Mouse (Mus musculus) c-Kit-positive CD71-negative TER-119-negative erythroid progenitor cells, embryonic 14.5 days (primary cell): Measurements from ENCODE around the gene Rbfox3.

Source experiments
- DNase-seq: peaks from one replicate; pipeline ENCODE4 v3.0.0-alpha.2; 2013; ENCODE audit warnings: low read depth

Gene Rbfox3

DNA sequence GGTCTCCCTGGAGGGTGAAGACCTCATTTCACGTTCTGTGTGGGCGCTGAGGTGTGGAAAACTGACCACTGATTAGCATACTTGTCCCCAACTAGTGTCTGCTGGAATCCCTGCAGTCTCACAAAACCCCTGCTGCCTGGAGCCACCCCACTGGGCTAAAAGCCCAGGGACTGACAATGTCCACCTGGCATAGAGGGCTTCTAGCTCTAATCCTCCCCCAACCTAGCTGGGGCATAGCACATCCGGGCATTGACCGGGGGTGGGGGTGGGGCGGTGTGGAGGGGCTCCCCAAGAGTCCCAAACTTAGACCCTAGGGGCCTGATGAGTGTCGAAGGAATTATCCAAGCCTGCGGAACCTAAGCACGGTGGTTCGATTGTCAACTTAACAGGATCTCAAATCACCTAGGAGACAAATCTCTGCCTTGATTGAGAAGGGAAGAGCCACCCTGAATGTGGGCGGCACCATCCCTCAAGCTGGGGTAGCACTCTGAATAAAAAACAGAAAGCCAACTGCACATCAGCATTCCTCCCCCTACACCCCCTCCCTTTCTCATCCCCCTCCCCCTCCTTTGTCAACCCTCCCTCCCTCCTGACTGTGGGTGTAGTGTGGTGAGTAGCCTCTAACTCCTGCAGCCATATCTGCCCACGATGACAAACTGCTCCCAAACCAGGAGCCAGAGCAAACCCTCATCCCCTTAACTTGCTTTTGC is 29.5 kb downstream of the Rbfox3 start:
- DNase-seq, result no peak

DNA sequence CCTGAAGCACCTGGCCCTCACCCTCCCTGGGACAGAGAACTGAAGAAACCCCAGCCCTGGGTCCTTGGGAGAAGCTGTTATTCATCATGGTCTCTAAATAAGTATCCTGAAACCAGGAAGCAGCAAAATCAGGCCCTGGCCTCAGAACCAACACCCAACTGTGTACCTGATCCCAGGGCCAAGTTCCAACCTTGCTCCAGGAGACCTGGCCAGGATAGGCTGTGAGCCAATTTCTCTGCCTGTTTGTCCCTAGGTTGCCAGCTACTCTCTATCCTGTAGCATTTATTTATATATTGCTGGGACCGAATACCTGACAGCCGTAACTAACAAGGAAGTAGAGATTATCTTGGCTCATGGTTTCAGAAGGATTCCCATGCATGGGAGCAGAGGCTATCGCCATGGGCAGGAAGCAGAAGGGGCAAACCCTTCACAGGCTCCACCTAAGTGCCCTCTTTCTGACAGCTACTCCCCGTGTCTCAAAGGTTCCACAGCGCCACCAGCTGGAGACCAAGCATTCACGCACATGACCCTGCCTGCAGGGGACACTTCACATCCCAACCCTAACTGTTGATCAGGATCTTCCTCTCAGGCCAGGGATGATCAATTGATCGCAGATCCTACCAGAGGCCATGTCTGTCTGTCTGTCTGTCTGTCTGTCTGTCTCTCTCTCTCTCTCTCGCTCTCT is 31.8 kb downstream of the Rbfox3 start:
- DNase-seq, result no peak

DNA sequence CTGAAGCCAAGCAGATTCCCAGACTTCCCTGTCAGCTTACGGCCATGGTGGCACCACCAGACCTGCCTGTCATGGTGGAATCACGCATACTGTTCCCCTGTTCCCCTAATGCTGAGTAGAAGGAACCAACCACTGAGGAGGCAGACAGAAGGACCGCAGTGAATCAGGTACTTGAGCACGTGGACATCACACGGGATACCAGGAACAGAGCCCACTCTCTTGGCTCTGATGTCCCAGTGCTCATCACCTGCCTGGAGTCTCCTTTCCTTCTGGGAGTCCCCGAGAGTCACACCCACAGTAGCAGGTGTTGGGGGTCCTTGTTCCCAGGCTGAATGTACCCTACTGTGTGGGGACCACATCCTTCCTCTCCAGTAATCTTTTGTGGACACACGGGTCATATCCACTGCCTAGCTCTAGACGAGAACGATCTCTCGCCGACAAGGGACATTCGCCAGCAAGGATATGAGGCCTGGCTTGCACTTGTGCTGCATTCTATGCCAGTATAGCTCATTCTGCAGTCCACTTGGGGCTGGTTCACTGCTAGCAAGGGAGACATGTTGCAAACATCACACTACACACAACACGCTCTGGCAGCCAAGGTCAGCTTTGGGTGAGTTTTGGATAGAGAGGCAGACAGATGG is 32.7 kb downstream of the Rbfox3 start:
- DNase-seq, result no peak

DNA sequence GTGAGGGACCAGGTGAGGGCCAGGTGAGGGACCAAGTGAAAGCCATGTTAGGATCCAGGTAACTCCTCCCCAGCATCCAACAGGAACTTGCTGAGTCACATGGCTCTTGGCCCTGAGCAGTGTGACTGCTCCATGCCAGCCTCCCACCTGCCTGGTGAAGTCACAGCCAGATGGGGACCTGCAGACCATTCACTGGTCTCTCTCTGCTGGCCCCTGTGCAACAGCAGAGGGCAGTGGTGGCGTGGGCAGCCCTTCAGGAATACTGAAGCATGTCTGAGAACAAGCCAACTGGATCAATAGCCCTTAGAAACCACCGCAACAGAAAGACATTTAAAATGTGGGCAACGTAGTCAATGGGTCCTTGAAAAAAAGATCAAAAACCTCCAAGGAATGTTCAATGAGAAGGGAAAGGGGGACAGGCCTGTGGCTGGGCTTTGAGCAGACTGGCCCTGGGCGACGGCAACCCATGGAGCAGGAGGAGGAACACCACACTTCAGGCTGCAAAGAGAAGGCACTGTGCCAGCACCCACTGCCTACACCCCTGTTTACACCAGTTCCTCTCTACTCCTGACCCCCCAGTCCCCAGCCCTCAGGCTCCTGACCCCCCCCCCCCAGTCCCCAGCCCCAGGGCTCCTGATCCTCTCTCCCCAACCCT is 36.0 kb downstream of the Rbfox3 start:
- no peak for DNase-seq

DNA sequence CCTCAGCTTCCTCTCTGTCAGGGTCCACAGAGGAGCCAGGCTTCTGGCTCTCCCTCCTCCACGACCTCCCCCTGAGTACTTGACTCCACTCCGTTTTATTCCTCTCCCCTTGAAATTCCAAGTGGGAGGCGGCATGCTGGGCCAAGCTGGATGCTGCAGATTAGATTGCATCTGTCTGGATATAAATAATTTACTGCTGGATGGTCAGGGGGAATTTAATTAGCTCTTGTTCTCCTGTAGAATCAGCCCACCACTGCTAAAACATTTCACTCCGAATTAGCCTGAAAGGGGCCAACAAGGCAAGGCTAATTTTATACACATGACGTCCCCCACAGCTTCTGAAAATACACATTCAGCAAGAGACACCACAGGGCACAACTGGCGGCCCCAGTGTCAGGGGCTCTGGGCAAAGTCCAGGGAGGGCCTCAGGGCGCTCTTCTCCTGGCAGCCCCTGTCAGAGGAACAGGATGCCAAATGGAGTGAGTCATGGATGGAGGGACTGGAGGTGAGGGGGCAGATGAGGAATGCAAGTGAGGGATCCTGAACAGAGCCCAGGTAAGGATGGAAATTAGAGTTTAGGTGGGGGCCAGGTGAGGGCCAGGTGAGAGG is 36.8 kb downstream of the Rbfox3 start:
- no peak for DNase-seq

DNA sequence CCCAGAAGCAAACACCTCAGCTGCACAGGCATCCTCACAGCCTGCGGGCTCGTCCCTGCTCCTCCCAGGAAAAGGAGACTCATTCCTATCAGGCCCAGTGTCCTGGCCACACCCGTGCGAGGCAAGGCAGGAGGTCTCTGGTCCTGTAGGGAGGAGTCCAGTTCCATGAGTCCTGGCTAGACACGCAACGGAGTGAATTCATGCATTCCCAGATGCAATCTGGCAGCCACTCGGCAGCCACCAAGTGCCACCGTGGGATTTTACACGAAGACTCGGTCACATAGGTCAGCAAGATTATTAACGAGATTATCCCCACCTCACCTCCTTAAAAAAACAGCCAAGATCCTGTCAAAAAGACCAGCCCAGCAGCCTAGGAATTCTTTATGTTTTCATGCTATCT is 37.4 kb downstream of the Rbfox3 start:
- DNase-seq, result no peak

DNA sequence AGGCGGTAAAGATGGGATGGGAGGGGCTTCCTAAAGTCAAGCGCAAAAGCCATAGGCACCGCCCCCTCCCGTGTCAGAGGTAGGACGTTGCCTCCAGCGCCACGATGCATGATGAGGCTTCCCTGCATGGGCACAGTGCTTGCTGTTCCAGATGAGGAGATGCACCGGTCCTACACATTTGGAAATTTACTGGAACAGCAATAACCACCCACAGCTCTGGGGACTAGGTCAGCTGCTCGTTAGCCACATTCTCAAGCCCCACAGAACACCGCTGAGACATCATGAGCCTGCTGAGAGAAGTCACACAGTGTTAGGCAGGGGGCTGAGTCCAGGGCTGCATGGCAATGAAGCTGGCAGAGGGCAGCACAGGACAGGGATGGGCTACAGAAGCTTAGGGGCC is 39.9 kb downstream of the Rbfox3 start:
- DNase-seq, result no peak

DNA sequence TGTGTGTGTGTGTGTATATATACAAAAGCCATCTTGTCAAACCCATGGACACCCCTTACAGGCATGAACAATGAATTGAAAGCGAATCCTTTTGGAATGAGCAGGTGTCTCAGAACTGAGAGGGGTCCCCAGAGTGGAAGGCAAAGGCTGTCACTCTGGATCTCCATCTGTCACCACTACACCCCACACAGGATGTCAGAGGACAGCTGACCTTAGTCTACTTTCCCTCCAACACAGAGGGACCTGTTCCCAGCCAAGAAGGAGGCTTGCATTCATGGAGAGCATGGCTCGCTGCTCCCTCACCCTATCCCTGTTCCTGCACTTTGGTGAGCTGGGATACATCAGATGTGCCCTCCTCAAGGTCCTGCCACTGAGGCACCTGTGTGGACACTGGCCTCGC is 48.0 kb downstream of the Rbfox3 start:
- DNase-seq, result no peak

DNA sequence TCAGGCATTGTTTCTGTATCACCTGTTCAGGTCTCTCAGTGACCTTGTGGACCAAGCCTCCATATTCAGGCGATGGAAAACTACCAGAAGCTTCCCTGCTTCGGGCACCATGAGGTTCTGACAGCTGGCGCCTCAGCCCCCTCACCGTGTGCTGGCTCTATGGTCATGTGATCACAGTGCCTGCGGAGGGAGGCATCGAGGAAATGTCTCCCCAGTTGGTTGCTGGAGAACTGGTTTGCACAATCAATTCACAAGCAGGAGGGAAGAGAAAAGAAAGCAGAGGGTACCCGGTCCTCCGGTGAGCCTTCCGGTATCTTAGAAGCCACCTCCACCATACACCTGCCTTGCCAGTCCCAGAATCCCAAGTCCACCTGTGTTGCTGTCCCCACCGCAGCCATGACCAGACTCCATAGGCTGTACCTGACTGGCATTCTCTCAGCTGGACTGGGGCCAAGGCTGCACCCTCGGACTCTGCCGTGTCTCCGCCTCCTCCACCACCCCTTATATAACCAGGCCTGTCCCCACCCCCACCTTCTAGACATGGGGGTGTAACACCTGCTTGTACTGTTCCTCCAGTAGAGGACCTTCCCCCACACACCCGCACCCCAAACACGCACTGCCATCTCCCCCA is 49.5 kb downstream of the Rbfox3 start:
- no peak for DNase-seq

DNA sequence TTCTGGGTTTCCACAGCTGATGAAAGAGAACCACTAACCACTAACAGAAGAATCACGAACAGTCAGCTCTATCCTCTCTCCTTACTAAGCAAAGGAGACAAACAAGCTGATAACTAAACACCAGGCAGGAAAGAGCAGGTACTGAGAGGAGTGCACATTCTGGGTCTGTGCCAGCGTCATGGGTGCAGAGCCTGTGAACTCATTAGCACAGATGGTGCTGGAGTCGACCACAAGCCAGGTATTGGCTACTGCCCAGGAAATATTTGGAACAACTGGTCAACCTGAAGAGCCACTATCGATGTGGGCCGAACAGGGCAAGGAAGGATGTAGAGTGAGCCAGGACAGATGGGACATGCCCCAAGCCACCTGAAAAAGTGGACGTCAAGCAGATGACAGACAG is 50.2 kb downstream of the Rbfox3 start:
- DNase-seq, result no peak

DNA sequence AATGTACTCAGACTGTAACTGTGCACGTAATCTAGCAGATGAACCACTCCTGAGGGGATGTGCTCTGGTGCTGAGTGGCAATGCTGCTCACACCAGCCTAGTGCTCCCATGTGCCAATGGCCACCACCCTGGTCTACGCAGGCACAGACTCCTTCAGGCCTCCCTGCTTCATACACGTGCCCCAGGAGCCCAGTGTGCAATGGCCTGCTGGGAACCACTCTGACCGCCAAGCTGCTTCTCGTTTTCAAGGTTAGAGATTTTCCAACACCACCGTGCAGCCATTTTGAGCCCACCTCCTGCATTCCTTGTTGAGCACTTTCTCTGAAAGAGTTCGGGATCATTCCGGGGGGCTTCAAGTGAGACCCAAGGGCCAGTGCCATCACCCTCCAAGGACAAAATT is 50.6 kb downstream of the Rbfox3 start:
- DNase-seq, result no peak

DNA sequence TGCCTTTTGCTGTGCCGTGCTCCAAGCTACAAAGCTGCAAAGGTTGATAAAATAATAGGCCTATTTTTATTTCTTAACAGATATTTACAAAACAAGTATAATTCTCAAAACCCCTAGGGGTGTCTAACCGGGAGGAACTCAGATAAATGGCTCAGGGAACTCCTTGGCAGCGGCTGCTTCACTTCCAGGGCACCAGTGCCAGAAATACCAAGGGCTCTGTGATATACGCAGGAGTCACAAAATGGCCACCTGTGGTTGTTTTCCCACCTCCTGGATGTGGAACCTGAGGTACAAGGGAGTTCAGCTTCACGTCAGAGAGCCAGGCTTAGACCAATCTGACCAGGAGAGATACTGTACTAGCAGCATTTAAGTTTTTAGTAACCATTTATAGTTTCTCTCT is 51.6 kb downstream of the Rbfox3 start:
- DNase-seq, result no peak

DNA sequence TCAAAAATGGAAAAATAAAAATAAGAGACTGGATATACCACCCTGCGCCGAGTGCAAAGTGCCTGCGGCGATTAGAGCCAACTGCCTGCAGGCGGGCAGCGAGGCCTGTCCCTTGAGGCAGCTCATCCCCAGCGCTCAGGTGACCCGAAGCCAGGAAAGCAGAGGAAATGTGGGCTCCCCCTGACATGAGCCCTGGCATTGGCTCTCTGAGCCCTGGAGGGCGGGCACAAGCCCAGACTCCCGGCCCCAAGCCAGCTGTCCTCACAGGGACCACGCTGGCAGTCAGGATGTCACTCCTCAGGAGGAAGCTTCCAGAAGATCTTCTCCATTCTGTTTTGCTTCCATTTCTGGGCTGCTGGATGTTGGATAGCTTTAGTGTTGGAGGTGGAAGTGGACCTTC is 53.1 kb downstream of the Rbfox3 start:
- DNase-seq, result no peak

DNA sequence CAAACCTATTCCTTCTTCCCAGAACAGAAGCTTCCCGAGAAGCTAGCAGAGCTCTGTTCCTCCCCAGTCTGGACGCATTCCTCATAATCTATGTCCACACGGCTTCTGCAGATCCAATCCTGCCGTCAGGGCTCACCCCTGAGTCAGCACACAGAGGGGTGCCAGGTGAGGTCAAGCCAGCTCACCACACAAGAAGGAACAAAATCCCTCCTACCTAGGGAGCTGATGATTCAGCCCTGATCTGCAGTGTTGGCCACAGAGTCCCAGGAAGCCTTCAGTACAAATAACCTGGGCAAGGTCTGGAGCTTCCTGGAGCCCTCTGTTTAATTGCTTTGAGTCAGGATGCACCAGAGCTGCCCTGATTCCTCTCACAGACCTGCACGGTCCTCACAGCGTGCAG is 60.0 kb downstream of the Rbfox3 start:
- DNase-seq, result no peak

DNA sequence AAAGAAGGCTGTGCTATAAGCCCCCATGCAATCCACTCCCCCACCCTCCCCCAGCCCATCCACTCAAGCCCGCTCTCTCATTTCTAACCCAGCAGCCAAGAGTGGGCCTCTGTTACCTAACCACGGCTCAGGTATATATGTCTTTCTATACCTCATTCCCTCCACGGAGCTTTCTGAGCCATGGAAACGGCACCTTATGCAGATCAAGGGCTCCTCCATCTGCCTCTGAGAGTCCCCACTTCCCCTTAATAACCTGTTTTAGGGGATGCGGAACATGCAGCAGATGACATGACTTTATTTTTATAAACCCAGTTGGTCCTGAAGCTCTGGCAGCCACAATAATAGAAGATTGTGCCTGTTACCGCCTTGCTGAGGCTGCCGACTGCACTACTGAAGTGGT is 63.4 kb downstream of the Rbfox3 start:
- no peak for DNase-seq

DNA sequence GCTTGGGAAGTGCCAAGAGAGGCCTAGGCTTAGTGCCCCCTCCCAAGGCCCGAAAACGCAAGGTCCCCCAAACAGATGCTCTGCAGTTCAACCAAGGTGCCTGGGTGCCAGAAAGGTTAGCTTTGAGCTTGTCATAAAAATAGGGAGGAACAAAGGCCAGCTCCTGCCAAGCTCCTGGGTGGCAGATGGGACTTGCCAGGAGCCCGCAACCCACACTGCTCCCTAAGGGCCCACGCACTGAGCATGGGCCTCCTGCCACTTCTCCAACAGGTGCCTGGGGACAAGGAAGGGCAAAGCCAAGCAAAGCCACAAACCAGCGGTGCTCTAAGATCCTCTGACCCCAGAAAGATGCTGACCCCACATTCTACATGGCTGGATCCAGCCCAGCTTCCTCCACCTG is 70.4 kb downstream of the Rbfox3 start:
- DNase-seq, result no peak

DNA sequence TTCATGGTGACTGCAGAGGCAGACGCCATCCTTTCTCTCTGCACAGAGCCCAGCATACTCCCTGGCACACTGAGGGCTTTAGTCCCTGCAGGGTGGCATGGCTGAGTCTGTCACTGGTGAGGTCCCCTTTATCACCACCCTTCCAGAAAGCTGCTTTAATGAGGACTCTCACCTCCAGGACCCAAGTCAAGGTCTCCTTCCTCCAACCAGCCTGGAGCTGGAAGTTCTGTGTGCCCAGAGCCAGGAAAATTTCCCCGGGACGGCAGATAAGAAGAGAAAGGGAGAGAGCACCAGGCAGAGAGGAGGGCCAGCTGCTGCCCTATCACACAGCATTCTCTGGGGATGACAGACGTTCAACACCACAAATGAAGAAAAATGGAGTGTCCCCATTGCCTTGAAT is 73.2 kb downstream of the Rbfox3 start:
- DNase-seq, result no peak

DNA sequence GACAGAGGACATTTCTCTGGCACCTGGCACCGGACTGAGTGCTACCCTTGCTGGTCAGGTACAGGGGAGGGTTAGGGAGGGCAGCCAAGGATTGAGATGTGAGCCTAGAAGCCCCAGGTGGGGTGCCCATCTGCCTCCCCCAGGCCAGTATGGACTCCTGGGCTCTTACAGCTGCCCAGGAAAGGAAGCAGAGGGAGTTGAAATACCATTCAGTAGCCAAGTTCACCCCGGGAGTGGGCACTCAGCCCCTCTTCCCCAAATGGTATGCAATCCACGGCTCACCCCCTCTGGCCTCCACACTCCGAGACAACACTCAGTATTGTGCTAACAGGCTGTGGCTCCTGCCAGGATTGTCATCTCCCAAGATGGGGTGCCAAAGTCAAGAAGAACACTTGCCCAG is 74.5 kb downstream of the Rbfox3 start:
- no peak for DNase-seq

DNA sequence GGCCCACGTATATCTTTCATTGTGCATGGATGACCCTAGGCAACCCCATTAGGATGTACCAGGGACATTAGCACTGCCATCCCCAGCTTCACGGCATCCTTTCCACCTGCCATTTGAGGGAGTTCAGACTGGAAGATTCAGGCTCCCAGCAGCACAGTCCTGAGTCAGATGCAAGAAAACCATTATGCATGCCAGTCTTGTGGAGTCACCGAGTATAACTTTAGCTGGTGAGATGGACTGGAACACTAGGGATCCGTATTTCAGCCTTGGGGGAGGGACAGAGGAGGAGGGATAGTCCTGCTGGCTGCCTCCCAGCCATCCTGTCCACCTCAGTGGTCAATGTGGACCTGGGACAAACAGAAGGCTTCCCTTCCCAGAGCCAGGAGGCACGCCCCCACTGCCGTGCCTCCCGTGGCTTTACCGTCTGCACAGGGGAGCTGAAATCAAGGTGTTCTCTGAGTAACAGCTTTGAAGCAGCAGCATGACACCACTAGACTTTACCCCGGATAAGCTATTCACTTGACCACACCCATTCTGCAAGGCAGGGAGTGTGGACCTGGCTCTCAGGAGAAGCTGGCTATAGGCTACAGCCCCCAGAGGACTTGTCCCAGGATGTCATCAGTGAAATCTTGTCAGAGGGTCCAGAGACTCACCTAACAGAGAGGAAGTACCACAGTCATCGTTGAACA is 78.5 kb downstream of the Rbfox3 start:
- no peak for DNase-seq

DNA sequence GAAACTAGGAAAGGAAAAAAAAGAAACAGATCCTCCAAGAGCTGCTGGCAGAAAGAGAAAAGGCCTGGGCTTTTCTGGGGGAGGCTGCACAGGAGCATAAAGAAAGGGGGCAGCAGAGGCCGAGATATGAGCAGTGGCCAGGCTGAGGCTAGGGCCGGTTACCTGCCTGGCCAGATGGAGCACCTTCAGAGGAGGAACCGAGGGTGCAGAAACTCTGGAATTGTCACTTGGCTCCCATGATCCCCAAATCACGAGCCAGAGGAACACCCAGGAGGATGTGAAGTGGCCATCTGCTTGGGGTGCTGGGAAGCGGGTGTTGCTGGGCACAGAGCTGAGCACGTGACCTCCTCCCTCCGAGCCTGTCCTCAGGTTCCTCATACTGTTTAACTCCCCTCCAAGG is 79.7 kb downstream of the Rbfox3 start:
- DNase-seq, result no peak

DNA sequence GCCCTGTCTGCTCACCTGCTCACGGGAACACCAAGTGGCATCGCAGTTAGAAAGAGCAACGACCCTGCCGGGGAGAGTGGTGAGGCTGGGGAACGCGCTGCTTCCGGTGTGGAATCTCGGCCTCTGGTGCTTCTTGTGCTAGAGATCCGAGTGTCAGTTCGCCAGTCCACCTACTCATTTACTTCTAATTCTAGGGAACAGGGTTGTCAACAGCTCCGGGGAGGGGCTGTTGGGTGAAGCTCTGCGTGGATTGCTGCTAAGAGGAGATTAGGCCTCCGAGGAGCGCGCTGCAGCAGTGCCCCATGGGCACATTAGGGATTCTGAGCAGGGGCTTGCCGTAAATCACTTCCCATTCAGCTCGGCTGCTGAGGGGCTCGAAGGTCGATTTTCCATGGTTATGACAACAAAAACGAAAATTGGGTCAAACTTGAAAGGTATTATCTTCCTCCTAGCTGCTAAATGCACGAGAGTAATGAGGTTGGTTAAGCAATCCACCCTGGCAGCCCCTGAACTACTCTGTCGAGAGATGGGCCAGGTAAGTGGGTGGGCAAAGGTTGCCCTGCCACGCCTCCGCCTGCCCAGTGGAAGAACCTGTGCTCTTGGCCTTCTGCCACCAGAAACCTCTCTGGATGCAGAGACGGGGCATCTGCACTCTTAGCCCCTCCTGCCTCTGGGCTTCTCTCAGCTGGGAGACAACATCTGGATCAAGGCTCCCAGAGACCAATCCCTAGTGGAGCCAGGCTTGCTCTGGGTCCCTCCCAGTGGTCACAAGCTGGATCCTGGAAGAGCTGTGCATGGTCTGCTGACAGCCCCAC is 85.9 kb downstream of the Rbfox3 start:
- no peak for DNase-seq
